Mouse (Mus musculus) lung, postnatal 25 days (tissue): ENCODE measurements around the gene Gm8909.
"Not testable (repeated sequence)": the region's sequence is repeated elsewhere in the genome, so short reads cannot be mapped to it uniquely, and the experiment has no call there.

Experiments
- DNase-seq: peaks from one replicate; pipeline ENCODE4 v3.0.0; 2022; ENCODE audit warnings: low spot score

Gene Gm8909

GRCm38 (mm10) chr17:36161129-36162051 is 6.9 kb downstream of the Gm8909 start:
- DNase-seq = no peak

DNA sequence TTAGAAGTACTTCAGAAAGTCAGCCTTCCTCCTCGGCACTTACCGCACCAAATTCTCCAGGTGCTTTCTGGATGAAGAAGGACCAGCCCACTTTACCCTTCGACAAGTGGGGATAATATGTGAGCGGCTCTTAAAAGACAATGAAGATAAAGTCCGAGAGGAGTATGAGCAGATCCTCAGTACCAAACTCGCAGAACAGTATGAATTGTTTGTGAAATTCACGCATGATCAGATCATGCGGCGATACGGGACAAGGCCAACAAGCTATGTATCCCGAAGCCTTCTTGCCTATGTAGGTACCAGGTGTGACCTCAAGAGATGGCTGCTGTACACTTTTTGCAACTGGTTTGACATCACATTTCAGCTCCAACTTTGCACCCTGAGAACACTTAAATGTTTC is 10.1 kb downstream of the Gm8909 start:
- DNase-seq = not testable (repeated sequence)

- DNase-seq = not testable (repeated sequence)
Observed at GRCm38 (mm10) chr17:36157782-36158181, 10.6 kb downstream of the Gm8909 start.

GRCm38 (mm10) chr17:36154271-36155149 is 13.8 kb downstream of the Gm8909 start:
- no peak for DNase-seq

- DNase-seq = not testable (repeated sequence)
Observed at GRCm38 (mm10) chr17:36151200-36151599, 17.1 kb downstream of the Gm8909 start.

- not testable (repeated sequence) for DNase-seq
Observed at GRCm38 (mm10) chr17:36148468-36148867, 19.9 kb downstream of the Gm8909 start.

GRCm38 (mm10) chr17:36146937-36147336 is 21.4 kb downstream of the Gm8909 start:
- not testable (repeated sequence) for DNase-seq

- not testable (repeated sequence) for DNase-seq
Observed at GRCm38 (mm10) chr17:36145861-36146156, 22.5 kb downstream of the Gm8909 start.

DNA sequence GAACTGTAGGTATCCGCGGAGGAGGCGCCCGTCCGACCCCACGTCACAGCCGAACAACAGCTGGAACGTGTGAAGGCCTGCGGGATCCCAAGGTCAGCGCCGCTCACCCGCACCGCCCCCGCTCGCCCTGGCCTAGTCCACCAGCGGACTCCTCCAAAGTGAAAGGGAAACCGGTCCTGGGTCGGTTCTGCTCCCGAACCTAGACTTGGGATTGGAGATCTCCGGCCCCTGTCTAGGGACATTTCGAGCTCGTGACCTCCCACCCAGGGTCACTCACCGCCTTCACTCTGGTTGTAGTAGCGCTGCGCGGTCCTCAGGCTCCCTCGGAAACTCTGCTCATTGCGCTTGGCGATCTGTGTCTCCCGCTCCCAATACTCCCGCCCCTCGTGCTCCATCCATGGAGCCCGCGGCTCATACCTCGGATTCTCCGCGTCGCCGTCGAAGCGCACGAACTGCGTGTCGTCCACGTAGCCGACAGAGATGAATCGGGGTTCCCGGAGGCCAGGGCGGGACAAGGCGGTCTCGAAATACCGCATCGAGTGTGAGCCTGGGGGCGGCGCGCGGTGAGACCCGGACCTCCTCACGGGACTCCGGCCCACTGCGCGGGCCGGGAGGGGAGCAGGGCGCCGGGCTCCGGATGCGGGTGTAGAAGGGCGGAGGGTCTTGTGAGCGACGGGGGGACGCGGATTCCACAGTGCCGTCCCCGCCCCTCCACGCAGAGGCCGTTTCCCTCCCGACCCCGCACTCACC is 23.1 kb downstream of the Gm8909 start:
- no peak for DNase-seq

- not testable (repeated sequence) for DNase-seq
Observed at GRCm38 (mm10) chr17:36136299-36136848, 32.0 kb downstream of the Gm8909 start.

DNA sequence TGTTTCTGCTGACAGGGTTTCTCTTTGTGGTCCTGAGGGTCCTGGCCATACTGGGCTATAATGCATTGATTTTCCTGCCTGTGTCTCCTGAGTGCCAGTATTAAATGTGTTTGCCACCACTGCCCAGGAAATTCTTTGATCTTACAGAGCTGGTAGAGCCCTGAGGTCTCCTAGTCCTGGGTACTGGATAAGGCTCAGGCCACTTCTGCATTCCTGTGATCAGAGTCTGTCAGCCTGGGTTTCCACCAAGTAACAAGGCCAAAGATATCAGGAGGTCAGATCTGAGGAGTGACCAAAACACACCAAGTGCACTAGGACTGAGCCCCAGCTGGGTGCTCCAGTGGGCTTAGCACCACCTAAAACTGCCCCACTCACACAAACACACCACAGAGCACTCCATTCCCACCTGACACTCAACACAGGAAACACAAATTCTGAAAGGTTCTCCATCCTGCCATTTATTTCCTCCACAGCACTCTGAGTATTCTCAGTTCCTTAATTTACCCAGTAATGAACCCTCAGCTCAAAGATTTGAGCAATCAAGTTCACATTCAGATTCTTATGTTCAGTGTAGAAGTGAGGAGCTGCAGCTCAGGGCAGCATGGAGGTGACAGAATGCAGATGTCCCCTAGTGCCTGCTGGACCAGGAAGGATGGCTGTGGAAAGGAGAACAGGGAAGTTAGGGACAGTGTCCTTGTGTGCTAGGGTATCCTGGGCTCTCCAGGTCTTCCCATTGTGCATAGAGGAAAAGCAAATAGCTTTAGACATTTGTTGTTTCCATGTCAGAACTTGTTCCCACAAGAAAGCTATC is 32.7 kb downstream of the Gm8909 start:
- not testable (repeated sequence) for DNase-seq

- no peak for DNase-seq
Observed at GRCm38 (mm10) chr17:36131516-36132265, 36.6 kb downstream of the Gm8909 start.

GRCm38 (mm10) chr17:36128968-36129817 is 39.1 kb downstream of the Gm8909 start, which contains the start of gene Gm7030:
Gene Gm7030 (minus strand): TSS chr17:36129425.
- peak; percentile 41 for DNase-seq

- not testable (repeated sequence) for DNase-seq
Observed at GRCm38 (mm10) chr17:36128525-36128924, 39.8 kb downstream of the Gm8909 start.

- not testable (repeated sequence) for DNase-seq
Observed at GRCm38 (mm10) chr17:36124111-36124510, 44.2 kb downstream of the Gm8909 start.

- DNase-seq = peak; percentile 94
Observed at GRCm38 (mm10) chr17:36121352-36122020, 46.9 kb downstream of the Gm8909 start, which contains the start of gene Gm19684. Gene Gm19684 (plus strand): TSS chr17:36121678.

- DNase-seq = not testable (repeated sequence)
Observed at GRCm38 (mm10) chr17:36120839-36121238, 47.5 kb downstream of the Gm8909 start.

DNA sequence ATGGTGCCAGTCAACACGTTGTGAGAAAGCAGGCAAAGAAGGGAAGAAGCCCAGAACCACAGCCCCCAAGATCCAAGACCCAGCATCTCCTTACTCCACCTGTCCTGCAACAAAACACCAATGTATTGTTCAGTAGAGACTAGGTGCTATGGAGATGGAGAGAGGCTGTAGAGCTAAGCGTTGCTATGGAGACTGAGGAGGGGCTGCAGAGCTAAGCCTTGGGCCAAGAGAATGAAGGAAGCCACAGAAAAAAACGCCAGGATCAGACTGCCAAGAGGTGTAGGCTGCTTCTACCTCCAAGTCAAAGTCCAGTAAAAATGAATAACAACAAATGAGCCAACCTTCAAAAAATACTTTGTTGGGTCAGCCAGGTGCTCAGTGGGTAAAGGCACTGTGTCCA is 51.8 kb downstream of the Gm8909 start:
- not testable (repeated sequence) for DNase-seq
